ENCODE assay signal across 26 mouse cellular contexts in genomic region chr10:12035159-12035558, GRCm38 (mm10).
DNase-seq lines count a peak whose midpoint lies in the region; ATAC-seq and TF ChIP-seq lines count a peak whose summit lies in the region.
"Had no signal": no experiment of that assay in that cellular context is flagged by ENCODE, and none has a peak within 500 bp of the region (broad histone marks: within the 10 kb centered on the region; RNA-seq: fewer than 3 reads in every experiment).

No protein-coding gene starts in this region.

- no peaks in the 10 kb centered on the region for H3K9me3 ChIP-seq in forebrain, embryonic 16.5 days (ENCODE audit: control insufficient read depth, low read length)
- no peaks in the 10 kb centered on the region for H3K9me3 ChIP-seq in forebrain, embryonic 13.5 days (replicated peaks)
- H3K9me3 ChIP-seq: embryonic facial prominence, embryonic 15.5 days; liver, embryonic 13.5 days; neural tube, embryonic 15.5 days; stomach, embryonic 15.5 days had no signal

- H3K27ac ChIP-seq in forebrain, embryonic 16.5 days (ENCODE audit: low read length) = no peak overlapping the region
- no peak overlapping the region for H3K27ac ChIP-seq in forebrain, embryonic 13.5 days
- H3K27ac ChIP-seq in kidney, adult 2 months (ENCODE audit: insufficient read depth, low read depth, low read length) = no peak overlapping the region
- H3K27ac ChIP-seq: embryonic facial prominence, embryonic 15.5 days; gastrocnemius, adult 2 months; kidney, postnatal 0 days; left cerebral cortex, adult 2 months; liver, embryonic 13.5 days; neural tube, embryonic 15.5 days; stomach, embryonic 15.5 days had no signal

- TF ChIP-seq POLR2A in kidney, adult 2 months (IDR thresholded peaks at IDR 0.05; ENCODE audit: low read depth, low read length) = no peak

- peak; percentile 58 for DNase-seq in ES-CJ7 (ENCODE audit: low read depth, low spot score)
- DNase-seq in WW6 (ENCODE audit: low read depth, low spot score) = peak; percentile 3
- no peak for DNase-seq in frontal cortex, postnatal 36 days (ENCODE audit: low spot score in 2 of 2)
- DNase-seq in kidney, adult 2 months = no peak
- no peak for DNase-seq in gastrocnemius, postnatal 4 days (ENCODE audit: low spot score in 2 of 2)
- DNase-seq: adrenal gland, adult 2 months; cerebellum, adult 18-20 months; cerebellum, postnatal 25 days; gastrocnemius, adult 2 months; heart, adult 11 months; kidney, adult 11 months; liver, embryonic 13.5 days; lung, adult 2 months; lung, postnatal 14 days; right cerebral cortex, adult 18-20 months; thymus, postnatal 36 days had no signal

- no peak overlapping the region for H3K4me2 ChIP-seq in forebrain, embryonic 16.5 days (ENCODE audit: low read length)
- no peak overlapping the region for H3K4me2 ChIP-seq in forebrain, embryonic 13.5 days
- H3K4me2 ChIP-seq: embryonic facial prominence, embryonic 15.5 days; heart, embryonic 11.5 days; liver, embryonic 13.5 days; neural tube, embryonic 15.5 days; stomach, embryonic 15.5 days had no signal

- no peak for TF ChIP-seq CTCF in kidney, adult 2 months (conservative IDR thresholded peaks at IDR 0.05; ENCODE audit: insufficient read depth, insufficient read length, low read depth, low read length)

- no peaks in the 10 kb centered on the region for H3K27me3 ChIP-seq in forebrain, embryonic 16.5 days (replicated peaks; ENCODE audit: control insufficient read depth, insufficient read depth, low read length)
- no peaks in the 10 kb centered on the region for H3K27me3 ChIP-seq in forebrain, embryonic 13.5 days
- H3K27me3 ChIP-seq in kidney, adult 2 months (replicated peaks; ENCODE audit: control insufficient read depth, insufficient read depth, low read length) = no peaks in the 10 kb centered on the region
- H3K27me3 ChIP-seq: CH12.LX; embryonic facial prominence, embryonic 15.5 days; liver, embryonic 13.5 days; neural tube, embryonic 15.5 days; stomach, embryonic 15.5 days had no signal

- H3K4me3 ChIP-seq in forebrain, embryonic 16.5 days (replicated peaks; ENCODE audit: low read length) = no peak overlapping the region
- no peak overlapping the region for H3K4me3 ChIP-seq in forebrain, embryonic 13.5 days
- H3K4me3 ChIP-seq in kidney, adult 2 months (ENCODE audit: insufficient read depth, low read depth, low read length) = no peak overlapping the region
- H3K4me3 ChIP-seq: embryonic facial prominence, embryonic 15.5 days; gastrocnemius, adult 2 months; left cerebral cortex, adult 2 months; liver, embryonic 13.5 days; neural tube, embryonic 15.5 days; stomach, embryonic 15.5 days had no signal

- no peaks in the 10 kb centered on the region for H3K36me3 ChIP-seq in forebrain, embryonic 16.5 days (ENCODE audit: control insufficient read depth, insufficient read depth)
- H3K36me3 ChIP-seq in forebrain, embryonic 13.5 days (ENCODE audit: poor library complexity, severe bottlenecking) = no peaks in the 10 kb centered on the region
- H3K36me3 ChIP-seq in kidney, adult 2 months (ENCODE audit: control insufficient read depth, insufficient read depth, low read length) = no peaks in the 10 kb centered on the region
- H3K36me3 ChIP-seq: embryonic facial prominence, embryonic 15.5 days; liver, embryonic 13.5 days; neural tube, embryonic 15.5 days; stomach, embryonic 15.5 days had no signal

- H3K4me1 ChIP-seq in forebrain, embryonic 16.5 days (replicated peaks; ENCODE audit: control insufficient read depth, insufficient read depth, low read length) = no peaks in the 10 kb centered on the region
- H3K4me1 ChIP-seq in forebrain, embryonic 13.5 days = peaks cover 3% of the 10 kb centered on the region; the same call in 1 of the 2 replicates
- no peaks in the 10 kb centered on the region for H3K4me1 ChIP-seq in kidney, adult 2 months (ENCODE audit: control insufficient read depth, insufficient read depth, low read length)
- H3K4me1 ChIP-seq: embryonic facial prominence, embryonic 15.5 days; liver, embryonic 13.5 days; neural tube, embryonic 15.5 days; stomach, embryonic 15.5 days had no signal

- no peak overlapping the region for H3K9ac ChIP-seq in forebrain, embryonic 16.5 days (replicated peaks; ENCODE audit: low read depth, low read length)
- H3K9ac ChIP-seq in forebrain, embryonic 13.5 days = no peak overlapping the region
- H3K9ac ChIP-seq: embryonic facial prominence, embryonic 15.5 days; liver, embryonic 13.5 days; neural tube, embryonic 15.5 days; stomach, embryonic 15.5 days had no signal

- 13% methylated on average over 1 of the region's 1 CpGs for WGBS in forebrain, embryonic 16.5 days
- 29% methylated on average over 1 of the region's 1 CpGs for WGBS in forebrain, embryonic 13.5 days
- 52% methylated on average over 1 of the region's 1 CpGs for whole genome bisulfite sequencing in kidney, adult 2 months

- peak; percentile 61; the same call in 1 of the 2 replicates for ATAC-seq in forebrain, embryonic 16.5 days
- ATAC-seq in forebrain, embryonic 13.5 days = no peak
- peak; percentile 89 for ATAC-seq in hematopoietic stem cell, adult 5-6 weeks (replicated peaks in 1 of 2; ENCODE audit: insufficient read depth in 1 of 2, low FRiP score in 2 of 2, low TSS enrichment in 1 of 2, low read depth in 1 of 2, poor library complexity in 2 of 2, severe bottlenecking in 2 of 2)

Comparison
In these comparisons a context has a peak if more than half of its experiments do, and no peak if none do; other contexts are left out.
1. DNase-seq: peak in ES-CJ7 (single experiment) and WW6 (single experiment); none in frontal cortex, postnatal 36 days (0 of 2), kidney, adult 2 months (single experiment) and gastrocnemius, postnatal 4 days (0 of 2).